Mouse (Mus musculus): ENCODE measurements around the gene Wnt9b. TPM values are rescaled to one million over a fixed set of nuclear protein-coding genes. Genes with fewer than 3 reads are reported as not detected.

The Wnt9b gene
- 0.18 and 0.22 TPM in 2 replicates for polyA plus RNA-seq (2012; rRNA removed; ENCODE audit: low replicate concordance)

GRCm38 (mm10) chr11:103749306-103750089, at the start of gene Wnt9b:
TSS of gene Wnt9b (minus strand) at chr11:103749821.

GRCm38 (mm10) chr11:103773387-103774227, 24.0 kb upstream of the Wnt9b start, which contains the start of gene Wnt3:
TSS of gene Wnt3 (plus strand) at chr11:103774150.

GRCm38 (mm10) chr11:103697565-103698176, 52.0 kb downstream of the Wnt9b start, which contains the start of gene Gosr2:
TSS of gene Gosr2 (minus strand) at chr11:103697898.

Other genes starting within 250 kb of the Wnt9b start
- not detected in 2 replicates for gene Lrrc37a, start 245.2 kb downstream of the Wnt9b start, polyA plus RNA-seq (2012; rRNA removed; ENCODE audit: low replicate concordance)
- not detected in 2 replicates for gene Gm884, start 128.7 kb downstream of the Wnt9b start, polyA plus RNA-seq (2012; rRNA removed; ENCODE audit: low replicate concordance)
- gene Lyzl6, start 110.9 kb downstream of the Wnt9b start, polyA plus RNA-seq (2012; rRNA removed; ENCODE audit: low replicate concordance): 0.47 TPM in 1 of 2 replicates, not detected in the other
- gene Rprml, start 100.3 kb downstream of the Wnt9b start, polyA plus RNA-seq (2012; rRNA removed; ENCODE audit: low replicate concordance): 1.1 and 2.6 TPM in 2 replicates
- gene Gosr2, start 51.9 kb downstream of the Wnt9b start, polyA plus RNA-seq (2012; rRNA removed; ENCODE audit: low replicate concordance): 62.8 and 95.8 TPM in 2 replicates
- gene Wnt3, start 24.3 kb upstream of the Wnt9b start, polyA plus RNA-seq (2012; rRNA removed; ENCODE audit: low replicate concordance): 0.13 and 0.68 TPM in 2 replicates
- 25.4 and 40.7 TPM in 2 replicates for gene Nsf, start 204.2 kb upstream of the Wnt9b start, polyA plus RNA-seq (2012; rRNA removed; ENCODE audit: low replicate concordance)
- gene Arf2, start 216.9 kb upstream of the Wnt9b start, polyA plus RNA-seq (2012; rRNA removed; ENCODE audit: low replicate concordance): 6.8 and 14.1 TPM in 2 replicates